Mouse (Mus musculus) thymus, adult 2 months (tissue): Measurements from ENCODE around the gene Stau1.

Source experiments
- CTCF ChIP-seq: fragments of 200-500 bp; IDR thresholded peaks from 2 replicates; pipeline ENCODE4 v1.5.1; 2012; ENCODE audit warnings: mild to moderate bottlenecking, control low read depth, low read length, moderate library complexity, borderline replicate concordance; ENCODE audit not compliant: control insufficient read depth, poor library complexity, insufficient read depth; ENCODE audit errors: extremely low read depth
- POLR2A ChIP-seq: fragments of 200-500 bp; IDR thresholded peaks from 2 replicates; pipeline ENCODE4 v1.6.1; 2012; ENCODE audit warnings: mild to moderate bottlenecking, low read length, control low read depth, moderate library complexity; ENCODE audit not compliant: control insufficient read depth, poor library complexity, insufficient read depth; ENCODE audit errors: extremely low read depth

DNA sequence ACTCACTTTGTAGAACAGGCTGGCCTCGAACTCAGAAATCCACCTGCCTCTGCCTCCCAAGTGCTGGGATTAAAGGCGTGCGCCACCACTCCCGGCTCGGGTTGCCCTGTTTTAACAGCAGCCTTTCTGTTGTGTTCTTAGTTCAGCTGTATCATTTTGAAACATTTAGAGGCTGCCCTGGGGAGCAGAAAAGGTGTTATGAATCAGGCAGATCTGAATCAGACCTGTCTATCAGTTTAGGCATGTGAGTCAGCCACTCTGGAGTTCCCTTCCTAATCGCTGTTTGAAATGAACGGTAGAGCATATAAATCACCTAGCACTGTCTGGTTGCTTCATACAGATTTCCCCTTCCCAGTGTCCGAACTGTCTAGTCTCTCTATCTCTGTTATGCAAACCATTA is 85.6 kb downstream of the Stau1 start:
- TF ChIP-seq POLR2A (no peak), CTCF (no peak)
